Mouse (Mus musculus): ENCODE results near the gene Gm11564.
"Not testable (repeated sequence)": the region's sequence is repeated elsewhere in the genome, so short reads cannot be mapped to it uniquely, and the experiment has no call there.

Gene Gm11564

GRCm38 (mm10) chr11:99815566-99815965, at the start of gene Gm11564:
Gm11564 (minus strand) TSS chr11:99815666.
- not testable (repeated sequence) for DNase-seq (ENCODE audit: low spot score)

- not testable (repeated sequence) for DNase-seq (ENCODE audit: low spot score)
Measured at GRCm38 (mm10) chr11:99864176-99864575, 48.7 kb upstream of the Gm11564 start, which contains the start of gene Gm11559. Gm11559 (plus strand) TSS chr11:99864476.

GRCm38 (mm10) chr11:99858761-99859160, 43.3 kb upstream of the Gm11564 start:
- DNase-seq (ENCODE audit: low spot score), result no peak

- DNase-seq (ENCODE audit: low spot score), result no peak
Measured at GRCm38 (mm10) chr11:99857617-99858016, 42.2 kb upstream of the Gm11564 start, which contains the start of gene Gm11568. Gm11568 (plus strand) TSS chr11:99857917.

- no peak for DNase-seq (ENCODE audit: low spot score)
Measured at GRCm38 (mm10) chr11:99854121-99854520, 38.7 kb upstream of the Gm11564 start.

GRCm38 (mm10) chr11:99851508-99851907, 36.0 kb upstream of the Gm11564 start, which contains the start of gene Krtap4-16:
Krtap4-16 (minus strand) TSS chr11:99851608.
- no peak for DNase-seq (ENCODE audit: low spot score)

GRCm38 (mm10) chr11:99846746-99847145, 31.3 kb upstream of the Gm11564 start:
- no peak for DNase-seq (ENCODE audit: low spot score)

GRCm38 (mm10) chr11:99842185-99842584, 26.7 kb upstream of the Gm11564 start:
- no peak for DNase-seq (ENCODE audit: low spot score)

GRCm38 (mm10) chr11:99837966-99838365, 22.5 kb upstream of the Gm11564 start, which contains the start of gene 2300003K06Rik:
2300003K06Rik (minus strand) TSS chr11:99838066.
- DNase-seq (ENCODE audit: low spot score), result no peak

GRCm38 (mm10) chr11:99809792-99810191, 5.7 kb downstream of the Gm11564 start, which contains the start of gene Krtap4-13:
Krtap4-13 (minus strand) TSS chr11:99809892.
- not testable (repeated sequence) for DNase-seq (ENCODE audit: low spot score)

- not testable (repeated sequence) for DNase-seq (ENCODE audit: low spot score)
Measured at GRCm38 (mm10) chr11:99804346-99804745, 11.1 kb downstream of the Gm11564 start, which contains the start of gene Gm11554. Gm11554 (minus strand) TSS chr11:99804446.

GRCm38 (mm10) chr11:99798832-99799231, 16.6 kb downstream of the Gm11564 start, which contains the start of gene Gm11569:
Gm11569 (minus strand) TSS chr11:99798932.
- DNase-seq (ENCODE audit: low spot score), result not testable (repeated sequence)

- DNase-seq (ENCODE audit: low spot score), result no peak
Measured at GRCm38 (mm10) chr11:99793367-99793766, 22.1 kb downstream of the Gm11564 start, which contains the start of gene Gm11596. Gm11596 (minus strand) TSS chr11:99793467.

GRCm38 (mm10) chr11:99784900-99785299, 30.6 kb downstream of the Gm11564 start, which contains the start of gene Krtap4-9:
Krtap4-9 (plus strand) TSS chr11:99785200.
- DNase-seq (ENCODE audit: low spot score), result not testable (repeated sequence)

- no peak for DNase-seq (ENCODE audit: low spot score)
Measured at GRCm38 (mm10) chr11:99780604-99781003, 34.9 kb downstream of the Gm11564 start, which contains the start of gene Krtap4-8. Krtap4-8 (minus strand) TSS chr11:99780704.

GRCm38 (mm10) chr11:99778401-99778800, 37.1 kb downstream of the Gm11564 start:
- DNase-seq (ENCODE audit: low spot score), result no peak

GRCm38 (mm10) chr11:99772813-99773212, 42.7 kb downstream of the Gm11564 start, which contains the start of gene Gm11595:
Gm11595 (minus strand) TSS chr11:99772913.
- not testable (repeated sequence) for DNase-seq (ENCODE audit: low spot score)

GRCm38 (mm10) chr11:99768410-99768809, 47.1 kb downstream of the Gm11564 start:
- no peak for DNase-seq (ENCODE audit: low spot score)

Measured in spleen, adult 12 weeks (tissue).